Mouse (Mus musculus) heart, embryonic 12.5 days (tissue): Measurements from ENCODE around the gene Runx3. TPM values are rescaled to one million over a fixed set of nuclear protein-coding genes. Genes with fewer than 3 reads are reported as not detected.

Experiments used
- ATAC-seq: fragments of 200-750 bp; cut with Nextera tagmentation; 2 replicates; pipeline ENCODE4 v1.8.0; 2017; ENCODE audit warnings: moderate TSS enrichment, moderate library complexity; ENCODE audit not compliant: insufficient number of reproducible peaks, low FRiP score
- H3K27ac ChIP-seq: fragments of 300-500 bp; sonication (generic); 2 replicates; pipeline ENCODE4 v1.5.1; 2016; ENCODE audit warnings: mild to moderate bottlenecking, moderate library complexity; ENCODE audit not compliant: poor library complexity, severe bottlenecking
- H3K27me3 ChIP-seq: fragments of 300-500 bp; sonication (generic); replicated peaks from 2 replicates; pipeline ENCODE4 v1.6.1; 2016; ENCODE audit warnings: mild to moderate bottlenecking, moderate library complexity
- H3K36me3 ChIP-seq: fragments of 300-500 bp; sonication (generic); 2 replicates; pipeline ENCODE4 v1.6.1; 2016; ENCODE audit warnings: mild to moderate bottlenecking, moderate library complexity
- H3K4me1 ChIP-seq: fragments of 300-500 bp; sonication (generic); replicated peaks from 2 replicates; pipeline ENCODE4 v1.6.1; 2016; ENCODE audit warnings: mild to moderate bottlenecking
- H3K4me2 ChIP-seq: fragments of 300-500 bp; sonication (generic); 2 replicates; pipeline ENCODE4 v1.6.1; 2016; ENCODE audit warnings: mild to moderate bottlenecking, moderate library complexity
- H3K4me3 ChIP-seq: fragments of 300-500 bp; sonication (generic); 2 replicates; pipeline ENCODE4 v1.5.1; 2016; ENCODE audit warnings: mild to moderate bottlenecking
- H3K9ac ChIP-seq: fragments of 300-500 bp; sonication (generic); 2 replicates; pipeline ENCODE4 v1.6.1; 2016; ENCODE audit warnings: mild to moderate bottlenecking, moderate library complexity
- H3K9me3 ChIP-seq: fragments of 300-500 bp; sonication (generic); replicated peaks from 2 replicates; pipeline ENCODE4 v1.6.1; 2016; ENCODE audit warnings: mild to moderate bottlenecking, moderate library complexity
- WGBS: fragments of 180-500 bp; shearing (Covaris S2); methylation state at CpG from one replicate; pipeline ENCODE4 v1.1.7; 2016; 5-methylcytosine and 5-hydroxymethylcytosine counted together
- polyA plus RNA-seq: library from polyadenylated mRNA; unstranded; fragments of >200 nt; fragmentation: Nextera tagmentation; extraction: Ambion mirVana; gene quantifications from 2 replicates; pipeline ENCODE4 v1.2.1, GENCODE M21; 2016

Runx3 gene
- 0.04 and 0.06 TPM in 2 replicates for polyA plus RNA-seq

DNA sequence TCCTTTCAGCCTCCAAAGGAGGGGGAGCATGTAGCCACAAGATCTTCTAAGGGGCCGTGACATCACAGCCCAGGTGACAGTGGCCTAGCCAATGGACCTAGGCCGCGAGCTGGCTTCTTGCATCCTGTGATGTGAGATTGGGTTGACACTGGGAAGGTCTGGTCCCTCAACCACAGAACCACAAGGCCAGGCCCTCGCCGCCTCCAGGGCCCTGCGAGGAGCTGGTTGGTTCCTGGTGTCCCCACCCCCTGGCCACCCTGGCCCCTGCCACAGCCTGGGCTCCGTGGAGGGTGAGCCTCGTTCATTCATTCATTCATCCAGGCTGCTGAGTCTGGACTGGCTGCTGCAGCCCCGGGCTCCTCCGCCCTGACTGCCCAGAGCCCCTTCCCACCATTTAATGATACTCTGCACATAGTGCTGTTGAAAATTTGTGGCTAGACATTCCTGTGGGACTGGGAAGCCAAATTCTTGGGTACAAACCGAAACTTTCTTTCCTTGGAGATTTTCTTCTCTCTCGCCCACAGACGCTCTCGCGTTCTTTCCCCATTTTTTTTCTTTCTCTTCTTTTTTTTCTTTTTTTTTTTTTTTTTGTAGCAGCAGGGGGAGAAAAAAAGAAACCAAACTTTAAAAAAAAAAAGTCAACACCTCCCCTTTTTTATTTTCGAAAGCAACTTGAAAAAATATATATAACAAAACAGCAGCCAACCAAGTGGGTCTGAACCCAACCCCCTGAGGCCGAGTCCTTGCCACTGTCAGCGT is at the start of gene Runx3:
Gene Runx3 (plus strand): TSS at position 311 of the 759 bp plus-strand sequence.
- no peaks in the 10 kb centered on the region for H3K9me3 ChIP-seq
- WGBS: 77% methylated on average over 18 of the region's 18 CpGs
- no peak for ATAC-seq
- no peaks in the 10 kb centered on the region for H3K36me3 ChIP-seq
- peaks cover 56% of the 10 kb centered on the region for H3K27me3 ChIP-seq
- H3K27ac ChIP-seq: no peak within 1 kb of the TSS
- H3K9ac ChIP-seq: no peak within 1 kb of the TSS
- no peak within 1 kb of the TSS for H3K4me2 ChIP-seq
- H3K4me3 ChIP-seq: no peak within 1 kb of the TSS
- H3K4me1 ChIP-seq: no peaks in the 10 kb centered on the region

DNA sequence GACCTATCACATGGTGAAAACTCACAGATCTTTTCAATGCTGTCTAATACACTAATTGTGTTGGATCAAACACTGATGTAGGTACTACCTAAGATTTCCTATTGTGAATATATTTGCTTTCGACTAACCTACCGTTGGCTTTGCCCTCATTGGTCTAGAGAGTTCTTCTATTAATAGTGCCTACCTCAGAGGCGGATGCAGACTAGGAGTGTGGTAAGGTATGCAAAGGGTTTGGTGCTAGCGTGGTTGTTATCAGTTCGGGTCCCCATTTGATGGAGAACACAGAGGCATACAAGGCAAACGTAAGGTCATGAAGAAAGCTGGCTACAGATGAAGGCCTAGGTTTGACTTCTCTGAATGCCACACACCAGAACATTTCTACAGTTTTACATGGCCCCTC is 47.8 kb upstream of the Runx3 start:
- 57% methylated on average over 6 of the region's 6 CpGs for WGBS
- H3K27me3 ChIP-seq: peaks cover 40% of the 10 kb centered on the region; the same call in 1 of the 2 replicates
- no peak overlapping the region for H3K4me3 ChIP-seq
- H3K4me2 ChIP-seq: no peak overlapping the region
- H3K4me1 ChIP-seq: peaks cover 12% of the 10 kb centered on the region
- no peaks in the 10 kb centered on the region for H3K9me3 ChIP-seq
- H3K36me3 ChIP-seq: no peaks in the 10 kb centered on the region
- H3K9ac ChIP-seq: no peak overlapping the region
- no peak overlapping the region for H3K27ac ChIP-seq
- ATAC-seq: no peak

- Histone ChIP-seq H3K9me3 (no peaks in the 10 kb centered on the region), H3K27ac (no peak overlapping the region)
- WGBS: 62% methylated on average over 10 of the region's 10 CpGs
Measured at GRCm38 (mm10) chr4:135073523-135073922, 46.9 kb upstream of the Runx3 start.

DNA sequence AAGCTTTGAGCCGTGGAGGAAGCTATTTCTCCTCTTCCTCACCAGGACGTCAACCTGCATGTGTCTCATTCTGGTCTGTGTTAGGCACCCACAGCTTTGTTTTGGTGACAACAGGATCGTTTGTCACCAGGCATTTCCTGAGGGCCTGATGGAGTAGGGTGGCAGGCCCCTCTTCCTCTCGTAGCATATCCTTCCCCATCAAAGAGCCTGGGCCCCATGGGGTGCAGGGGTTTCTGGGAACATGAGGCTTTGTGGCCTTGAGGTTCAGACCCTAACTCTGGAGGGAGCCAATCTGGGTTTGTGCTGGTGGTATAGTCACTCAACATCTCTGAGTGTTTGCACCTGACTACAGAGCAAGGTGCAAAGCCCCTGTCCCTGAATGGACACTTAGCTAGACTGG is 45.8 kb upstream of the Runx3 start:
- H3K4me1 ChIP-seq: peaks cover 13% of the 10 kb centered on the region
- no peaks in the 10 kb centered on the region for H3K9me3 ChIP-seq
- H3K9ac ChIP-seq: no peak overlapping the region
- no peak overlapping the region for H3K4me2 ChIP-seq
- WGBS: 57% methylated on average over 4 of the region's 4 CpGs
- no peak overlapping the region for H3K4me3 ChIP-seq
- no peak overlapping the region for H3K27ac ChIP-seq
- H3K27me3 ChIP-seq: peaks cover 44% of the 10 kb centered on the region
- H3K36me3 ChIP-seq: no peaks in the 10 kb centered on the region
- no peak for ATAC-seq

More at GRCm38 (mm10) chr4:135073523-135073922, 46.9 kb upstream of the Runx3 start:
- Histone ChIP-seq H3K9ac (no peak overlapping the region), H3K36me3 (no peaks in the 10 kb centered on the region), H3K4me1 (peaks cover 12% of the 10 kb centered on the region), H3K4me2 (no peak overlapping the region), H3K27me3 (peaks cover 42% of the 10 kb centered on the region), H3K4me3 (no peak overlapping the region)
- no peak for ATAC-seq

- peaks cover 40% of the 10 kb centered on the region for H3K27me3 ChIP-seq
- 64% methylated on average over 6 of the region's 6 CpGs for WGBS
- no peaks in the 10 kb centered on the region for H3K9me3 ChIP-seq
- H3K36me3 ChIP-seq: no peaks in the 10 kb centered on the region
- peaks cover 20% of the 10 kb centered on the region for H3K4me1 ChIP-seq
- H3K27ac ChIP-seq: no peak overlapping the region
- H3K9ac ChIP-seq: no peak overlapping the region
- ATAC-seq: no peak
- no peak overlapping the region for H3K4me3 ChIP-seq
- H3K4me2 ChIP-seq: no peak overlapping the region
Measured at GRCm38 (mm10) chr4:135075360-135075759, 45.1 kb upstream of the Runx3 start.

DNA sequence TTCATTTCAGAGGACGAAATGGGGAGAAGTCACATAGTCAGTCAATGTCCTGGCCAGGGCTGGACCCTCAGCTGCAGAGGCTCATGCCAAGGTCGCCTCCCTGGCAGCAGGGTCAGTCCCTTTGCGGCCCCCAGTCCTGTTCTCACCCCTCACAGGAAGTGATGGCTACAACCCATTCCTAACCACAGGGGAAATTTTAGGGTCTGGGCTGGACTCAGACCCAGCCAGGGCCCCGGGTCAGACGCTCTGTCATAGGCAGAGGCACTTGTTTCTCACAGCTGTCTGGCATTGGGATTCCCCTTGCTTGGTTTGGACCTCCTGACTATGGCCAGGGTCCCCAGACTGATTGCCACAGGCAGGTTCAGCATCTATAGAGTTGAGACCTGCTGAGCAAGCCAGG is 43.8 kb upstream of the Runx3 start:
- Histone ChIP-seq H3K9ac (no peak overlapping the region), H3K4me1 (peaks cover 28% of the 10 kb centered on the region), H3K27me3 (peaks cover 43% of the 10 kb centered on the region), H3K4me3 (no peak overlapping the region), H3K4me2 (no peak overlapping the region), H3K9me3 (no peaks in the 10 kb centered on the region), H3K27ac (no peak overlapping the region), H3K36me3 (no peaks in the 10 kb centered on the region)
- no peak for ATAC-seq
- WGBS: 74% methylated on average over 5 of the region's 5 CpGs

- H3K4me3 ChIP-seq: no peak overlapping the region
- no peaks in the 10 kb centered on the region for H3K9me3 ChIP-seq
- no peak overlapping the region for H3K27ac ChIP-seq
- no peaks in the 10 kb centered on the region for H3K36me3 ChIP-seq
- H3K4me2 ChIP-seq: no peak overlapping the region
- no peak overlapping the region for H3K9ac ChIP-seq
- peaks cover 47% of the 10 kb centered on the region for H3K27me3 ChIP-seq
- ATAC-seq: no peak
- 75% methylated on average over 9 of the region's 9 CpGs for WGBS
- H3K4me1 ChIP-seq: peaks cover 28% of the 10 kb centered on the region
Measured at GRCm38 (mm10) chr4:135077196-135077595, 43.3 kb upstream of the Runx3 start.

- H3K4me3 ChIP-seq: no peak overlapping the region
- H3K4me2 ChIP-seq: peak overlapping the region; percentile 12; the same call in 1 of the 2 replicates
- no peak for ATAC-seq
- H3K9me3 ChIP-seq: no peaks in the 10 kb centered on the region
- H3K4me1 ChIP-seq: peaks cover 23% of the 10 kb centered on the region
- H3K27ac ChIP-seq: no peak overlapping the region
- no peak overlapping the region for H3K9ac ChIP-seq
- peaks cover 47% of the 10 kb centered on the region for H3K27me3 ChIP-seq
- H3K36me3 ChIP-seq: no peaks in the 10 kb centered on the region
- 56% methylated on average over 23 of the region's 23 CpGs for WGBS
Measured at GRCm38 (mm10) chr4:135079859-135080640, 40.4 kb upstream of the Runx3 start.

- Histone ChIP-seq H3K27me3 (peaks cover 47% of the 10 kb centered on the region), H3K27ac (no peak overlapping the region), H3K36me3 (no peaks in the 10 kb centered on the region), H3K9ac (no peak overlapping the region), H3K4me1 (peaks cover 17% of the 10 kb centered on the region), H3K9me3 (no peaks in the 10 kb centered on the region), H3K4me3 (no peak overlapping the region), H3K4me2 (peak overlapping the region; percentile 12; the same call in 1 of the 2 replicates)
- ATAC-seq: no peak
- 52% methylated on average over 7 of the region's 7 CpGs for WGBS
Measured at GRCm38 (mm10) chr4:135080641-135080920, 39.9 kb upstream of the Runx3 start.

- WGBS: 66% methylated on average over 6 of the region's 6 CpGs
- no peak overlapping the region for H3K27ac ChIP-seq
- peaks cover 28% of the 10 kb centered on the region for H3K27me3 ChIP-seq
Measured at GRCm38 (mm10) chr4:135083089-135083488, 37.4 kb upstream of the Runx3 start.

DNA sequence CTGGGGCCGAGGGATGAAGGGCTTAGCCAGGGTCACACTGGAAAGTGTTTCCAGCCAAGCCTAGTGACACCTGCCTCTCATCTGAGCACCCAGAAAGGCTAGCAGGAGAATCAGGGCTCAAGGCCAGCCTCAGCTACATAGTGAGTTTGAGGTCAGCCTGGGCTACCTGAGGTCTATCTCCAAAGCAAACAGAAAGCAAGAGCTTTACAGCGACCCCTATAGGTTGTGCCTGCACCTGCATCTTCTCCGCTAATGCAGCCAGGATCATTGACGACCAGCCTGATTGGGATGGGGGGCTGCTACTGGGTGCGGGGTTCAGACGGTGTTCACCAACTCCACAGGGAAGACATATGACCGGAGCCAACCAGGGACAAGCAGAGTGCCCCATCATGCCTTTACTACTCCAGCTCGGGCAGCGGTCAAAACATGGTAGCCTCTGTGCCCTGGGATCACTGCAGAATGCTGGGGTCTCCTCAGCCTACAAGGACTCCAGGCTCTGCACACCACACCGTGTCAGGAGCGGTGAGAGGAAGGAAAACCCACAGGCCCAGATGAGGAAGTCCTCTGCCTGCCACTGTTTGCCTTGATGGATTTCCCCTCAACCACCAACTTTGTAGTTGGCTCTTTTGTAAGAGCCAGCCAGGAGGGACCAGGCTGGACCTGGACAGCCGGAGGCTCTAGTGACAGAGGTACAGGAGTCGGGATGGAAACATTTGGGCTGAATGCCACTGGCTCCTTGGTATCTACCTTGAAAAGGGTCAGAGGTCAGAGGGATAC is 35.2 kb upstream of the Runx3 start:
- no peak overlapping the region for H3K27ac ChIP-seq
- no peaks in the 10 kb centered on the region for H3K9me3 ChIP-seq
- 66% methylated on average over 13 of the region's 13 CpGs for WGBS
- no peak for ATAC-seq
- H3K4me2 ChIP-seq: no peak overlapping the region
- H3K4me1 ChIP-seq: peaks cover 18% of the 10 kb centered on the region
- no peak overlapping the region for H3K4me3 ChIP-seq
- H3K27me3 ChIP-seq: peaks cover 22% of the 10 kb centered on the region; the same call in 1 of the 2 replicates
- no peaks in the 10 kb centered on the region for H3K36me3 ChIP-seq
- H3K9ac ChIP-seq: no peak overlapping the region

More at GRCm38 (mm10) chr4:135083089-135083488, 37.4 kb upstream of the Runx3 start:
- H3K36me3 ChIP-seq: no peaks in the 10 kb centered on the region
- no peak overlapping the region for H3K9ac ChIP-seq
- ATAC-seq: no peak
- H3K4me2 ChIP-seq: no peak overlapping the region
- no peak overlapping the region for H3K4me3 ChIP-seq
- peaks cover 17% of the 10 kb centered on the region for H3K4me1 ChIP-seq
- no peaks in the 10 kb centered on the region for H3K9me3 ChIP-seq
